Mouse (Mus musculus): ENCODE measurements around the gene Mab21l3. TPM values are rescaled to one million over a fixed set of nuclear protein-coding genes. Genes with fewer than 3 reads are reported as not detected.
A peak's percentile ranks its signal among the peaks of the same experiment; 100 is the strongest.
"Not testable (repeated sequence)": the region's sequence is repeated elsewhere in the genome, so short reads cannot be mapped to it uniquely, and the experiment has no call there.

Gene Mab21l3
- total RNA-seq, 1 experiment from 2014 or later, result 0.11 TPM

DNA sequence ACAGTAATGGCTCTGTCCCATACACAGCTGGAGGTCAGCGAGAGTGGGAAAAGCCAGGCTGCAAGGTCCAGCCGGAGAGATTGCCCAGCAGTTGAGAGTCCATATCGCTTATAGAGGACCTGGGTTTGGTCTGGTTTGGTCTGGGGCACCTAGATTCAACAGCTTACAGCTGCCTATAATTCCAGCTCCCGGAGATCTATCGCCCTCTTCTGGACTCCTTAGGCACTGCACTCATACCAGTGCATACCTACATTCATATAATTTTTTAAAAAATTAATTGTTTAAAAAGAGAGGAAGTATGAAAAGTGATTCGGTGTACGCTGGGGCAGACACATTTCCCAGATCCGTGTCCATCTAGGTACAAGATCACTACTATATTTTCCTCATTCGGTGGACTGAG, 9.4 kb downstream of the Mab21l3 start:
- DNase-seq, result no peak

DNA sequence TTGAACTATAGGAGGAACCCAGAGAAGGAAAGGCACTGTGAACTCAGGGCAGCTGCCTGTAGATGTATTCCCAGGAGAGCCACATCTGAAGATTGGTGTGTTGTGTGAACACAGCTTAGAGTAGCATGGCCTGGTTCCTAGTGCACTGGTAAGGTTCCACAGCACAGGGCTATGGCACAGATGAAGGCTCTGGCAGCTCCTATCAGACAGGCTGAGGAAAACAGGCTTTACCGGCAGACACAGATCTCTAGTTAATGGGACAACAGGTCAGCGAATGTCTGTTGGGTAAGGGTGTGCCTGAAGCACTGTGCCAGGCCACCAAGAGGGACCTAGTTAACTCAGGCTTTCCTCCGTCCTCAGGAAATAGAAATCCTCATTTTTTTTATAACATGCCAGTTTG, 11.8 kb downstream of the Mab21l3 start:
- DNase-seq, result no peak

DNA sequence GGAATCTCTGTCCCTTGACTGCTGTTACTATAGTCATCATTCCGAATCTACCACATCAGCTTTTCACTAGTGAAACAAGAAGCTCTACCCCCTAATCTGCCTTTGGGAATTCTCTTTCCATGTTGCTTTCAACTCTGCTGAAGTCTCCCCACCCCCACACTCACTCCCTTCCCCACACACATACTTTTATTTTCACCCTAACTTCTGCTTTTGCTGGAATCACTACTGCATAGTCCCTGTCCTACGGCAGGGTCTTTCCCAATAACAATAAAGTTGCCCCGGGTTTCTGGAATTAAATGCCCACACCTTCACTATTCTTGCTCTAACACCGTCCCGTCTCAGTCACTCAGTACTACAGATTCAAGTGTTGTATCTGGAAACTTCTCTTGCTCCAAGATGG, 12.2 kb downstream of the Mab21l3 start:
- DNase-seq, result no peak

DNA sequence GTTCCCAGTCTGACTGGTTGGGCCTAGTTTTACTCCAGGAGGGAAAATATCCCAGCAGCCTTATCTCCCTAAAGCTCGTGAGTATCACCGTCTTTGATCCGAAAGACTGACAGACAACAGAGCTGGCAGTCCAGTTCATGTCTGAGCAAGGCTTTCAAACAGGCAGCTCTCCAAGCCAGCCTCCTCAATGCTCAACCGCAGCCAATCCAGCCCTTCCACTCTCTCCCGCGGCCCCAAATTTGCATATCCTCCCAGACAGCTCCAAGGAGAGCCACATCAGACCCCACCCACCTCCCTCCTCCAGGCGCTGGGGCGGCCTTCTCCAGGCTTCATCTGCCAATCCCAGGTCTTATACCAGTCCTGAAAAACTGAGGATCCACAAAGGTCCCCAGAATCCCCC, 12.7 kb downstream of the Mab21l3 start:
- DNase-seq, result peak; percentile 83

DNA sequence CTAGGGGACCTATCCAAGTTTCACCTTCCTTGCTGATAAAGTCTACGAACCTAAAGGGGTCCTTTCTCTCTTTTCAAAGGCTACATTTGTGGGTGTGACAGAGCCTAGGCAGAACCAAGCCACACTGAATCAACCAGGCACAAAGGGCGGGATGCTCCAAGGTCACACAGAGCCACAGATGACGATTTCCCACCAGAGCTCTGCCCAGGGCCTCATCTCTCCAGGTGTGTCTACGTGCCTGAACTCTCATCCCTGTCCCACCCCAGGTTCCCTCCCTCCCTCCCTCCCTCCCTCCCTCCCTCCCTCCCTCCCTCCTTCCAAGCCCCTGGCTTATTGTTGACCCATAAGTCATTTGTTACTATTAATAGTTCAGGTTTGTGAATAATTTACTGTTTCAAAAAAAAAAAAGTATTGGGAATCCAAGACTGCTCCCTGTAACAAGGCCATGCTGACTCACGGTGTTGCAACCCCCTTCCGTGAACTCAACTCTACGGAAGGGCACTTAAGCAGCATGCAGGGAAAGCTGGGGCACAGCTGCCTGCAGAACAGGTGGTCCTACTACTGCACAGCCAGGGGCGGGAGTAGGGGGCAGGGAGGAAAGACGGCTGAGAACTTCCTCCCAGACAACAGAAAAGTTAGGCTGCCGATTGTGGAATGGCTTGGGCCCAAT, 17.4 kb downstream of the Mab21l3 start:
- DNase-seq, result peak; percentile 77

DNA sequence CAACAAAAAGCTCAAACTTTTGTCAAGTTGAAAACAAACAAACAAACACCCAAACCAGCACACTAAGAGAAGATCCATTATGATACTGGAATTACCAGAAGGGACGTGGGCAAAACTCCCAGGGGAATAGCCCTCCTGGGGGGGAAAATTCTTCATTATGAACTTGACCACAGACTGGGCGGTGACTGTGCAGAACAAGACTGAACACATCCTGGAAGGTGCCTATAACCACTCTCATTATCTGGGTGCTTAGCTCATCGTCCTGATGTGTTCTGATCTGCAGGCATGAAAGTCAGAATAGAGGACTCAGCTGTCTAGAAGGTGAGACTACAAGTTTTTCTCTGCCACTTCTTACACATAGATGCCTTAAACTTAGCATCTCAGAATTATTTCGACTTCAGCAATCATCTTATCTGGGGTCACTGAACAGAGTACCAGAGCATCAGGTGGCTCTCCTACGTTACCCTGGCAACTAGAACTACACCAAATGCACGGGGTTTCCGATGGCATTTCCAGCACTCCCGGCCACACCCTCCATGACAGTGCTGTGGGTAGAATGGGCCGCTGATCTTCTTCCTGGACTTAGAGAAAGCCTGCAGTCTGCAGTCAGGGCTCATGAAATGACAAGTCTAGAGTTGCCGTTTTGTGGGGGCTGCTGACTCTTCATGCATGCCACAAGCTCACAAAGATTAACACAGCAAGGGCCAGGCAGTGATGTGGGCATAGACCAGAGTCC, 18.7 kb downstream of the Mab21l3 start:
- no peak for DNase-seq

DNA sequence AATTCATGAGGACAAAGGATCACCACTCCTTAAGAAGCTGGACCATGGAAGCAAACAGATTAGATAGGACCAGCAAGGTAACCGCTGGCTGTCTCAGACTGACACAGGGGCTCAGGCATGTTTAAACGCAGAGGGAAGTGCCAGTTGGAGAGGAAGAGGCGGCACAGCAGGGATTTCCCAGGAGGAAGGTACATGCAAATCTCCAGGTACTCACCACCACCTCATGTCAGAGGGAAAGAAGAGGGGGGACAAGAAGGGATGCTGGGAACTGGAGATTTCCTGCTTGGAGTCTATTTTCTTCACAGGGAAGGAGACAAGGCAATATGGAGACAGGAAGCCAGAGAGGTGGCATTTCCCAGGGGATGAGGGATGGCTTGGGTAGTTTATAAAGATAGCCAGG, 20.2 kb downstream of the Mab21l3 start:
- DNase-seq, result no peak

DNA sequence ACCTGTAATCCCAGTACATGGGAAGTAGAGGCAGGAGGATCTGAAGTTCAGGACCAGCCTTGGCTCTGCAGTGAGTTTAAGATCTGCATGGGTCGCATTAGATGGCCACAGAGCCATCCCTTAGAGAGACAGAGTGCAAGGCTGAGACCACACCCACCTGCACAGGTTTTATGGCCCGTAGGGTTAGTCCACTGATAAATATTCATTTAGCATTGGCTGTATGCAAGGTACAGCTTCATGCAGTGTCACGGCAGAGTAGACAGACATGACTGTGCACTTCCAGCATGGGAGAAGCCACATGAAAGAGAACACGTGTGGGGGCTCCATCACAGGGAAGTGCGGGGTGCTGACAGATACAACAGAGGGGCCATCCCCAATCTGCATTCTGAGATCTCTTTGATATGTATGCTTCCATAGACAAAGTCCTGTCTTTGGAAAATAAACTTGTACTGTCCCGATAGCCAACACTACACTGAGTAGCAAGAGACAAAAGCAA, 21.5 kb downstream of the Mab21l3 start:
- no peak for DNase-seq

DNA sequence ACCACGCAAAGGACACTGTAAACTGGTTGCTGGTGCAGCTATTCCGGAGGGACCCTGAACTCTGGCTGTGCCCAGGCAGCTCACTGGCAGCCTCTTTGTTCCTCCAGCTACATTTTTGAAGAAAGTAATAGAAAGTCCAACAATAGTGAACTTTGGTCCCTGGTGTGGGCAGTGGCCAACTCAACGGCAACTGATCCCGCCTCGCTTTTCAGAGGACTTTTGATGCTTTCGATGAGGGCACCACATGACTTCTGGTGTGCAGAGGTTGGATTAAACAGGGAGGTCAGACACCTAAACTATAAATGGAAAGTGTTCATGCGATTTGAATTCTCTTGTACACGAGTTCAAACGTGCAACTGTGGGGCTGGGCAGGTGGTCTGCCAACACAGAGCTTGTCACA, 24.4 kb downstream of the Mab21l3 start:
- DNase-seq, result no peak

DNA sequence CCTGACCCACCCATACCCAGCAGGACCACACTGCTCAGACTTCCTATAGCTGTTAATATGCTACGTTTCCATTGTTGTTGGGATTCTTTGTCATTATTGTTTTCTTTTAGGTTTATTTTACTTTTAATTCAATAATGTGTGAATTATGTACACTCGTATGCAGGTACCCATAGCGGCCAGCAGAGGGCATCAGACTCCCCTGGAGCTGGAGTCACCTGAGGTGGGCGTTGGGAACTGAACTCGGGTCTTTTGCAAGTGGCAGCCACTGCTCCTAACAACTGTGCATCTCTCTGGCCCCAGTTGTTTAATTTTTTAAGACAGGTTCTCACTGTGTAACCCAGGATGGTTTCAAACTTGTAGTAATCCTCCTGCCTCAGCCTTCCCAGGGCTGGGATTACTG, 26.7 kb downstream of the Mab21l3 start:
- DNase-seq, result no peak

DNA sequence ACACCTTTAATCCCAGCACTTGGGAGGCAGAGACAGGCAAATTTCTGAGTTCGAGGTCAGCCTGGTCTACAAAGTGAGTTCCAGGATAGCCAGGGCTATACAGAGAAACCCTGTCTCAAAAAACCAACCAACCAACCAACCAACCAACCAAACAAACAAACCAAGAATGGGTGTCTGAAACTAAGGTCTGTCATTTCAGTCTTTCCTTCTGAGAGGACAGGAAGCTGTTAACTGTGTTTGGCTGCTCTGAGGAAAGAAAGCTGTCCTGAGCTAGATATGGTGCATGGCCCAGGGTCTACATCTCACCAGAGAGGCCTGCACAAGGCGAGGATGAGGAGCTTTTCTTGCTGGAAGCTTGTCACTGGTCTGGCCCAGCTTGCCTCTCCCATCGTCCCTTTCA, 28.1 kb downstream of the Mab21l3 start:
- not testable (repeated sequence) for DNase-seq

DNA sequence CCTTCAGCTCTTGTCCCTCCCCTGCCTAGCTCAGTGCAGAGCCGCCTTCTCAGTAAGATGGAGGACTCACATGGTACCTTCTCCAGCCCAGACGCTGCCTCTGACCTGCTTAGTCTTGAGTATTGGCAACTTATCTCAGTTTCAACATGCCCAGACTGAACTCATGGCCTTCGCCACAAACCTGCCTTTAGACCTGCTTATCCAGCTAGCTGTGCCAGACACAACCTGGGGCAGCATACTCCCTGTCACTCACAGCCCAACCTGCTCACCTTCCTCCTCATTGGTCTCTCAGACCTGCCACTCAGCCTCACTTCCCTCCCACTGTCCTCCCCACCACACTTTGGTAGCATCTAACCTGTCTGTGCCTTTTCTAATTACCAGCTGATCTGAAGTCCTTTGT, 32.8 kb downstream of the Mab21l3 start:
- no peak for DNase-seq

DNA sequence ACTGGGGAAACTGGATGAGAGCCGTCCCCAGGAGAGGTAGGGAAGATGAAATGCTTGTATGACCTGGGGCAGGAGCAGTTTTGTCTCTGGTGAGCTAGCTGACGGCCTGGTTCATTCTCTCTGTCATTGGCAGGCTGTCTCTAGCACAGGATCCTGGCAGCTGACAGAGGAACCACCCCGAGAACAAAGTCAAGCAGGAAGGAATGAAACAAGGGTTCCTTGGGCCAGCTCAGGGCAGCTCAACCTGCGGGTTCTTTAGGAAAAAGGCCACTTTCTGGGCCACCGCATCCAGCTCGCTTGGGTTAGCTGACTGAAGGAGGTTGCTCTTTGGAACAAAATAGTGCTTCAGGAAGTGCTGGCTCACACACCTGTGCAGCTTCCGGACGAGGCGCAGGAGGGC, 34.0 kb downstream of the Mab21l3 start:
- DNase-seq, result no peak

DNA sequence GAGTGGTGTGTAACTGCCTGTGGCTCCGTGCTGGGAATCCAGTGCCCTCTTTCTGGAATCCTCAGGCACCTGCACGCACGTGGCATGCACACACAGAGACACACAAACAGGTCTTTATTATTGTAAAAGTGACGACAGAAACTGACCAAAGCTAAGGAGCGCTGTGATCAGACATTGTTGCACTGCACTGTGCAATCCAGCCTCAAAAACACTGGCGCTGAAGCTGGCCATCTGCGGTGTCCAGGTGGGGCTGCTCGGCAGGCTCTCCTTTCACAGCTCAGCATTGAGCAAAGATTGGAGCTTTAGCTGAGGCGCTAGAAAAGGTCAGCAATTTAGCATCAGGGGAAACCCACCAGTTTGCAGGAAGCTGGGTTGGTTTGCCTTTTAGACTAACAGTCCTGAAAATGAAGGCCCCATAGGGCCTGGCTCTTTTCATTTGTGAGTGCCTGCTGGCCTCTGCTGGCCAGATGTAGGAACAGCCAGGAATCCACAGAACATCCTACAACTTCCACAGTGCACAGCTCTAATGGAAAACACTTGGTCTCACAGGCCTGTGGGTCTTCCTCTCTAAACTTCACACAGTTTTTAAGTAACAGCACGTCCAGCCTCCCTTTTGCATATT, 36.3 kb downstream of the Mab21l3 start:
- DNase-seq, result peak; percentile 73

DNA sequence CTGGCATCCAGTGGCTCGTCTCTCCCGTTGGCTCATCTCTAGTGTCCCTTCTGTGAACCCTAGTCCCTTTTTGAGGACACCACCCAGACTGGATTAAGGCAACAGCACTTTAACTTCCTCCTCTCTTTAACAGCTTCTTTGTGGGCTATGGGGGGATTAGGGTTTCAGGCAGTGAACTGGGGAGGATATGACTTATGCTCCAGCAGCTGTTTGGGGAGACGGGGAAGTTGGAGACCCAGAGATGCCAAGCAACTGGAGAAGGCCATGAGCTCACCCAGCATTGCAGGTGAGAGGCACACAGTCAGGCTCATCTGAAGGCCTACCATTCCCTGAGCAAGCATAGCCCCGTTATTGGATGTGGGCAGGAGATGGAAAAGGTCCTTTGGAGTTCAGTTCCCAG, 36.8 kb downstream of the Mab21l3 start:
- no peak for DNase-seq

DNA sequence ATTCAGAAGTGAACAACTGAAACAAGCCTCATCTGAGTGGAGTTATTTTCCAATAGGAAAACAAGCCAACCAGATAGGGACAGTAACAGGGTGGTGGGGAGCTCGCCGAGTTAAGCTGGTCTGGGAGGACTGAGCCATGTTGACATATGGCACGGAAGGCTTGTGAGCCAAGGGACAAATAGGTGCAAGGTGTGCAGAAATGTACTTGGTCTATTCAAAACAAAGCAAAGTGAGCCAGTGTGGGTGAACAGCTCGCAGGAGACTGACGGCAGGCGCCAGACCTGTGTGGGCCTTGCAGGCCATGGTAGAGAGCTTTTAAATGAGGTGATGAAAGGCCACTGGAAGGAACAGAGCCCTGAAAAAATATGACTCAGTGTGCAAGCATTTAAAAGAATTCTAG, 41.1 kb downstream of the Mab21l3 start:
- DNase-seq, result no peak

DNA sequence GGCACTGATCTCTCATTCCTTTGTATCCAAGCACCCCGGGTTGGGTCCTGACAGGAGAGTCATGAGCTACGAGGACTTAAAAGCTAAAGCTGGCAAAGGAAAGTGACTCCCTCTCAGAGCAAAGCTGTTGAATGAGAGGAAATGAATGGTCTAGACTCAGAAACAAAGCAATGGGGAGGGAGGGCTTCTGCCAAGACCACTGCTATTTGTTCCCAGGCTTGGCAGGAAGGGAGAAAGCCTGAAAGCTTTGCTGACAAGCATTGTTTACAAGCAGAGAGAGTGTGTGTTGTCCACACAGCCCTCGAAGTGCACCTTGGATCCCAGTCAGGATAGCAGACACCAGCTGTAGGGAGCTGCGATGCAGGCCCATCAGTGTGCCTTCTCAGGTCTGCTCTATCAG, 41.8 kb downstream of the Mab21l3 start:
- DNase-seq, result no peak

DNA sequence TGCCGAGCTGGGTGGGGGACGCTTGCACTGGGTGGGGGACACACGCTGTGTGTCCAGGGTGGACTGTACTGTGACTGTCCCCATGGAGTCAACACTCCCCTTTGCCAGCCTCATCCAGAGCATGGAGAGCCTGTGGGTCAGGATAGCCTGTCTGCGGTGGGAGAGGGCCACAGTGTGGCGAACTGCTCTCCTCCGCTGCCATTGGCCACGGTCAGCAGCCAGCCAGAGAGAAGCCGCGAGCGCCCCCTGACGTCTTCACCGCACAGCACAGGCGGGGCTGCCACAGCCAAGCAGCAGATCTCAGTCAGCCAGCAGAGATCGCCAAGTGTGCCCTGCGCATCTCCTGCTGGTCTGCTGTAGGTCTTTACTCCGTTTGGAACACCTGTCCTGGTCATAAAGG, 42.6 kb downstream of the Mab21l3 start:
- DNase-seq, result peak; percentile 96

DNA sequence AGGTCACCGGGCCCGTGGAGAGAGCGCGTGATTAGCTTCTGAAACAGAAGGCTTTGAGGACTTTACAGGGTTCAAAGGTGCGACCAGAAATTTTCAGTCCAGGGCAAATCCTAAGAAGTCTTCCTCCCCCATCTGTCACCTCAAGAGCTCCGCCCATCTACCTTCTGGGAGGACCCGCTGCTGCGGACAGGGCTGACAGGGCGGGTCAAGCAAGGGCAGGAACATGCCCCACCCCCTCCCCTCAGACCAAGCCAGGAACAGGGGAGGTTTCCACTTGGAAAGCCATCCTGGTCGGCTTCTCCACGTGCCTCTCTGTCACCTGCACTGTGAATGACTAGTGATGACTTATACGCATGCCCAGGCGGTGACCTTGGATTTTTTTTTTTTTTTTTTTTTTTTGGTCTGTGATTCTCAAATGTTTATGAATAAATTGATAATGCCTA, 43.2 kb downstream of the Mab21l3 start:
- peak; percentile 55 for DNase-seq

DNA sequence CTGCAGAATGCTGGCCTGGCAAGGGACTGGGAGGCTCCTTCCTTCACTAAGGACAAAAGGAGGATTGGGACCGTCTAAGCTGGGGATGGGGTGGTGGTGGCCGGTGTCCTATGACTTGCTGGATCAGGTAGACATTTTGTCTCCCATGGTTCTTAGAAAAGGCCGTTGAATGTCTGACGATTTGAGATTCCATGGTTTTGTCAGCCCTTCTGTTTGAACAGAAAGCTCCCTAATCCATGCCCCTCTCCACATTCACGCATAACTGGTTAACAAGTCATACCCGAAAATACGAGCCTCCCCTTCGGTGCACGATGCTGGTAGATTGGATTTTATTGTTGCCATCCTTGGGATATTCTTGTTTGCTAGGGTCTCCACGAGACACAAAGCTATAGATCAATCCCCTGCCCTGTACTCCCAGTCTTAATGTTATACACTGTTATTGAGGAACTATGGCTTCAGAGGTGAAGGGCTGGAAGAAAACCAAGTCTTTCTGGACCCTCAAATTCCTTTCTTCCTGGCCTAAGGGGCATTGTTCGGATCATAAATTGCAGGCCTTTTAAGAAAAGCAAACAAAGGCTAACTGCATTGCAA, 43.7 kb downstream of the Mab21l3 start:
- DNase-seq, result no peak

DNA sequence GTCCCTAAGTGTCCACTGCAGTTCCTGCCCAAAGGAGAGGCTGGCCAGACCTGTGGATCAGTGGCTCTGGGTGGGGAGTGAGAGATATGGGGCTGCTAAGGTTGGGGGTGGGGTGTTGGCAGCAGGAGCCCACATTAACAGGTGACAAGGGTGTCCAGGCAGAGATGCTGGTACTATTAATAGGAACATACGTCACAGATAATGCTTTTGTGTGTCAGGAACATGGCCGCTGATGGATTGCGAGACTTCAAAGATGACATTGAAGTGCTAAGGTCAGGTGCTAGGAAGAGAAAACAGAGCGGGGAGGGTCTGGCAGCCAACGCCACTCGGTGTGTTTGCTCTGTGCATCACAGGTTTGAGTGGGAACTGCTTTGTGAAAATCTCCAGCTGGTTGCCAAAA, 44.4 kb downstream of the Mab21l3 start:
- peak; percentile 47 for DNase-seq

DNA sequence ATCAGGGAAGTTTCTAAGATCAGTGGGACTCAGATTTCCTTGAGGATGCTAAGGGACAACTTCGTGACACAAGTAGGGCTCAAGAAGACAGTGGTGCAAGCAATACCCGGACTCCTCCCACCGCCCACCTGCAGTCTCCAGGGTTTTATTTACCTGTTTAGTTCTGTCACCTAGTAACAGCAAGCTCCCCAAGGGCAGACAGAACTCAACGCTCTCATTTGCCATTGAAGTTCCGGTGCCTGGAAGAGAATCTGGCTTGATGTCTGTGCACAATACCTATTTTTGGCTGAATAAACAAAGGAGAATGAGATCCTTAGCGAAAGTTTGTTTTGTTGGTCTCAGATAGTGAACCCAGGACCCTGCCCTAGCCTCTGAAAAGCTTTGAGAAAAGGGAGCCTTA, 45.0 kb downstream of the Mab21l3 start:
- no peak for DNase-seq

DNA sequence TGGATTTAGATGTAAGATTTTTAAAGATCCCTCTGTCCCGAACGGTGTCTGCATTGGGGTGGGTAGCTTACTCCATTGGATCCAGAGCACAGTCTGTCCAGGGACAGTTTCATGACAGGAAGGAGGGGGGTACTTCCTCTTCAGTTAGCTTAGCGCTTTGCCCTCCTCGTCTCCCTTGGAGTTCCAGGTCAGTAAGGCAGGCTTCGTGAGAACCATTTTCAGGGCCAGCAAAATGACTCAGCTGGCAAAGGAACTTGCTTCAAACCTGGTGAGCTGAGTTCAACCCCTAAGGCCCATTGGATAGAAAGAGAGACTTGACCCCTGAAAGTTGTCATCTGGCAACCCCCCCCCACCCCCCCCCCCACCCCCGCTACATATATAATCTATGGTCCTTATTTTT, 46.0 kb downstream of the Mab21l3 start:
- DNase-seq, result peak; percentile 63
